Mouse (Mus musculus): ENCODE results near the gene Eif4ebp2.

DNA sequence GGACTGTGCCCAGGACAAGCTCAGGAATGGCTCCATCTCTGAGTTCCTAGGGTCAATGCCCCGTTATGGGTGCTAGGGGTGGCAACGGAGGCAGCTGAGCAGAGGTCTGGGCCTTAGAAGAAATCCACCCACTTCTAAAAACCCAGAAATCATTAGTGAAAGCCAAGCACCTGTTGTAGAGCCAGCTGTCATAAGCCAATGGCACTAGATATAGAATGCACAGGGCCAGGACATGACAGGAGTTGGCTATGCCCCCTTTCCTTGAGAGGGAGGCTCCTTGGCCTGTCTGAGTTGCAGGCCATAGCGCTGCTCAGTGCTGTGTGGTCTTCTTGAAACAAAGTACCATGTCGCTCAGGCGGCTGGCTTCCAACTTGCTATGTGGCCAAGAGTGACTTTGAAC lies 52.1 kb downstream of the Eif4ebp2 start:
- TF ChIP-seq CTCF (IDR thresholded peaks at IDR 0.05; ENCODE audit: low read depth) (no peak), EP300 (IDR thresholded peaks at IDR 0.05; ENCODE audit: low read depth) (no peak)
